Comparison of ENCODE assay signal across 9 mouse cellular contexts in the genomic region with DNA sequence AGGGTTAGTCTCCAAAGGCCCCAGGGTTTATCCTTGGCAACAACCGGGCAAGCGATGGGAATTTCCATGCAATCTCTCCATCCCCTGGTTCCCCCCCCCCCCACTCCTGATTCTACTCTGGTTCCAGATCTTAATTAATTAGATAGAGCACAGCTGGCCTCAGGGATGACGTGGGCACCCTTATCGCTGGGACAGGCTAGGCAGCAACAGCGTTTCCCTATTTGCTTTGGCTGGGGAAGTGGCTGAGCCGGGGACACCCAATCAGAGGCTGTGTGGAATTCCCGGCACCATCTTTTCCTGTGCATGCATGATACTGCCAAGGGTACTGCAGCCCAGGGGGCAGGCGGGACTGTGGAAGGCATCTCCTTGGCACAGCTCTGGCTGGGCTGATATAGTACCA. TPM values are rescaled to one million over a fixed set of nuclear protein-coding genes. Genes with fewer than 3 reads are reported as not detected.
A peak's percentile ranks its signal among the peaks of the same experiment; 100 is the strongest.
DNase-seq lines count a peak whose midpoint lies in the region; ATAC-seq and TF ChIP-seq lines count a peak whose summit lies in the region.
"Had no signal": no experiment of that assay in that cellular context is flagged by ENCODE, and none has a peak within 500 bp of the region (broad histone marks: within the 10 kb centered on the region; RNA-seq: fewer than 3 reads in every experiment).

No protein-coding gene starts in this region.

- peak overlapping the region; percentile 53 for H3K27ac ChIP-seq in kidney, adult 2 months (ENCODE audit: insufficient read depth, low read depth, low read length)
- no peak overlapping the region for H3K27ac ChIP-seq in kidney, embryonic 14.5 days (ENCODE audit: low read depth, low read length)
- H3K27ac ChIP-seq in bone marrow, adult 2 months (ENCODE audit: control insufficient read depth, insufficient read depth, low read depth, low read length, poor library complexity): 0 out of 2 replicates have a peak overlapping the region, but pooled peaks have one; percentile 11
- no peak overlapping the region for H3K27ac ChIP-seq in kidney, embryonic 15.5 days
- H3K27ac ChIP-seq: limb, embryonic 15.5 days had no signal

- no peak overlapping the region for H3K9ac ChIP-seq in kidney, embryonic 14.5 days (ENCODE audit: low read depth, low read length)
- no peak overlapping the region for H3K9ac ChIP-seq in kidney, embryonic 15.5 days
- H3K9ac ChIP-seq: limb, embryonic 15.5 days had no signal

- peak; percentile 31; the same call in 1 of the 2 replicates for TF ChIP-seq CTCF in kidney, adult 2 months (conservative IDR thresholded peaks at IDR 0.05; ENCODE audit: insufficient read depth, insufficient read length, low read depth, low read length)
- TF ChIP-seq CTCF in bone marrow, adult 2 months (IDR thresholded peaks at IDR 0.05; ENCODE audit: control insufficient read depth, insufficient read depth, low read length): no peak

- TF ChIP-seq POLR2A in kidney, adult 2 months (IDR thresholded peaks at IDR 0.05; ENCODE audit: low read depth, low read length): no peak
- TF ChIP-seq POLR2A in bone marrow, adult 2 months (IDR thresholded peaks at IDR 0.05; ENCODE audit: borderline replicate concordance, control insufficient read depth, low read depth, low read length): no peak

- WGBS in kidney, adult 2 months: 78% methylated on average over 8 of the region's 8 CpGs
- 74% methylated on average over 8 of the region's 8 CpGs for WGBS in kidney, embryonic 14.5 days
- 74% methylated on average over 8 of the region's 8 CpGs for WGBS in bone marrow, adult 2 months
- 77% methylated on average over 8 of the region's 8 CpGs for WGBS in kidney, embryonic 15.5 days

- no peaks in the 10 kb centered on the region for H3K27me3 ChIP-seq in kidney, adult 2 months (replicated peaks; ENCODE audit: control insufficient read depth, insufficient read depth, low read length)
- H3K27me3 ChIP-seq in kidney, embryonic 14.5 days (ENCODE audit: control insufficient read depth, insufficient read depth, low read length): no peaks in the 10 kb centered on the region
- peaks cover 3% of the 10 kb centered on the region; the same call in 1 of the 2 replicates for H3K27me3 ChIP-seq in kidney, embryonic 15.5 days

- ATAC-seq in kidney, embryonic 14.5 days (ENCODE audit: low FRiP score, low TSS enrichment): no peak
- ATAC-seq in kidney, embryonic 15.5 days (replicated peaks; ENCODE audit: low FRiP score): no peak
- no peak for ATAC-seq in erythroid progenitor cell, adult 5-6 weeks (replicated peaks; ENCODE audit: low FRiP score, poor library complexity, severe bottlenecking)

- H3K4me2 ChIP-seq in kidney, embryonic 14.5 days (replicated peaks; ENCODE audit: low read depth, low read length): no peak overlapping the region
- H3K4me2 ChIP-seq in kidney, embryonic 15.5 days: peak overlapping the region; percentile 94
- H3K4me2 ChIP-seq: limb, embryonic 15.5 days had no signal

- no peaks in the 10 kb centered on the region for H3K36me3 ChIP-seq in kidney, adult 2 months (ENCODE audit: control insufficient read depth, insufficient read depth, low read length)
- peaks cover 17% of the 10 kb centered on the region; the same call in 1 of the 2 replicates for H3K36me3 ChIP-seq in kidney, embryonic 14.5 days (ENCODE audit: control insufficient read depth, insufficient read depth, low read length)
- peaks cover 19% of the 10 kb centered on the region for H3K36me3 ChIP-seq in kidney, embryonic 15.5 days
- H3K36me3 ChIP-seq: limb, embryonic 15.5 days had no signal

- no peak overlapping the region for H3K4me3 ChIP-seq in kidney, adult 2 months (ENCODE audit: insufficient read depth, low read depth, low read length)
- no peak overlapping the region for H3K4me3 ChIP-seq in kidney, embryonic 14.5 days (ENCODE audit: low read length)
- H3K4me3 ChIP-seq in bone marrow, adult 2 months (replicated peaks; ENCODE audit: control insufficient read depth, low read depth, low read length): no peak overlapping the region
- no peak overlapping the region for H3K4me3 ChIP-seq in kidney, embryonic 15.5 days (replicated peaks)
- H3K4me3 ChIP-seq: limb, embryonic 15.5 days had no signal

- H3K4me1 ChIP-seq in kidney, adult 2 months (ENCODE audit: control insufficient read depth, insufficient read depth, low read length): peaks cover 4% of the 10 kb centered on the region; the same call in 1 of the 2 replicates
- H3K4me1 ChIP-seq in kidney, embryonic 14.5 days (ENCODE audit: control insufficient read depth, insufficient read depth, low read length): peaks cover 11% of the 10 kb centered on the region; the same call in 1 of the 2 replicates
- no peaks in the 10 kb centered on the region; the same call in none of the 2 replicates for H3K4me1 ChIP-seq in bone marrow, adult 2 months (ENCODE audit: control insufficient read depth, insufficient read depth, low read length)
- H3K4me1 ChIP-seq in kidney, embryonic 15.5 days: peaks cover 28% of the 10 kb centered on the region

- DNase-seq in kidney, adult 2 months: peak; percentile 69
- peak; percentile 72 for DNase-seq in heart, adult 9 months (ENCODE audit: low spot score in 2 of 2)
- DNase-seq in gastrocnemius, postnatal 4 days (ENCODE audit: low spot score in 2 of 2): no peak
- no peak for DNase-seq in layer of hippocampus, adult 8-10 months (ENCODE audit: low spot score in 2 of 2)

- no peaks in the 10 kb centered on the region for H3K9me3 ChIP-seq in kidney, embryonic 14.5 days (ENCODE audit: control insufficient read depth, low read length)
- H3K9me3 ChIP-seq in kidney, embryonic 15.5 days (replicated peaks): no peaks in the 10 kb centered on the region
- H3K9me3 ChIP-seq: limb, embryonic 15.5 days had no signal

RNA-seq across cellular contexts. Expression of gene Bok, which starts 2.7 kb away (rescaled TPM):
- 55.9 and 62.3 TPM in 2 replicates for polyA plus RNA-seq in kidney, adult 2 months (2012; rRNA removed)
- 72.1 and 86.2 TPM in 2 replicates for polyA plus RNA-seq in kidney, embryonic 14.5 days (2014; fragmentation: Nextera tagmentation; extraction: Ambion mirVana)
- polyA plus RNA-seq in bone marrow, adult 2 months (2011; ENCODE audit: insufficient read depth, insufficient read length, low replicate concordance, missing spikeins): 1.3 and 3.1 TPM in 2 replicates
- 79.2 and 92.8 TPM in 2 replicates for polyA plus RNA-seq in kidney, embryonic 15.5 days (2015; fragmentation: Nextera tagmentation; extraction: Ambion mirVana)
- not detected in 2 replicates for total RNA-seq in erythroid progenitor cell, adult 5-6 weeks (2015; ENCODE audit: low replicate concordance)
- total RNA-seq in erythroid progenitor cell, adult 5-6 weeks (2017; ENCODE audit: low replicate concordance): not detected in 2 replicates
- 10 to 100 TPM in 1 of 2 experiments, 1 to 10 TPM in 1; 9.4 to 11.4 TPM for total RNA-seq in gastrocnemius, postnatal 4 days (2021)
- 10 to 100 TPM; 52.3 to 55.7 (median 52.8) TPM for total RNA-seq in layer of hippocampus, adult 8-10 months (2022)

RNA-seq across cellular contexts. Expression of gene Stk25, which starts 29.7 kb away (rescaled TPM):
- polyA plus RNA-seq in kidney, adult 2 months (2012; rRNA removed): 102 and 103 TPM in 2 replicates
- polyA plus RNA-seq in kidney, embryonic 14.5 days (2014; fragmentation: Nextera tagmentation; extraction: Ambion mirVana): 146 and 192 TPM in 2 replicates
- 40.0 and 71.0 TPM in 2 replicates for polyA plus RNA-seq in bone marrow, adult 2 months (2011; ENCODE audit: insufficient read depth, insufficient read length, low replicate concordance, missing spikeins)
- 169 and 180 TPM in 2 replicates for polyA plus RNA-seq in kidney, embryonic 15.5 days (2015; fragmentation: Nextera tagmentation; extraction: Ambion mirVana)
- 28.5 and 36.5 TPM in 2 replicates for total RNA-seq in erythroid progenitor cell, adult 5-6 weeks (2015; ENCODE audit: low replicate concordance)
- 33.5 and 52.2 TPM in 2 replicates for total RNA-seq in erythroid progenitor cell, adult 5-6 weeks (2017; ENCODE audit: low replicate concordance)
- total RNA-seq in gastrocnemius, postnatal 4 days (2021): 100 to 1,000 TPM; 128 to 141 TPM
- total RNA-seq in layer of hippocampus, adult 8-10 months (2022): 100 to 1,000 TPM; 378 to 407 (median 393) TPM

Comparison
In these comparisons a context has a peak if more than half of its experiments do, and no peak if none do; other contexts are left out.
1. H3K27ac ChIP-seq: peak in kidney, adult 2 months (single experiment) and bone marrow, adult 2 months (single experiment); none in kidney, embryonic 14.5 days (single experiment) and kidney, embryonic 15.5 days (single experiment).
2. DNase-seq: peak in kidney, adult 2 months (single experiment) and heart, adult 9 months (2 of 2); none in gastrocnemius, postnatal 4 days (0 of 2) and layer of hippocampus, adult 8-10 months (0 of 2).
3. RNA of gene Bok, which starts 2.7 kb away (polyA plus RNA-seq): 79.2 to 92.8 TPM in kidney, embryonic 15.5 days, 72.1 to 86.2 TPM in kidney, embryonic 14.5 days and 55.9 to 62.3 TPM in kidney, adult 2 months; 1.3 to 3.1 TPM in bone marrow, adult 2 months; every median in the first group is over 10 times any median in the second.